Mouse (Mus musculus) stomach, postnatal 0 days (tissue): ENCODE measurements at regions not wholly inside any gene's neighbourhood (a gene's known extent, or its start where the extent isn't known, plus 50 kb on each side); places are given as distances from the start of the nearest gene placed in this dataset.

Experiments used
- CTCF ChIP-seq: IDR thresholded peaks from 2 replicates; pipeline ENCODE4 v1.5.1; 2016; ENCODE audit warnings: antibody characterized with exemption, low read depth, mild to moderate bottlenecking, moderate library complexity
- EP300 ChIP-seq: optimal IDR thresholded peaks from 2 replicates; pipeline ENCODE3; 2016; ENCODE audit warnings: antibody characterized with exemption

DNA sequence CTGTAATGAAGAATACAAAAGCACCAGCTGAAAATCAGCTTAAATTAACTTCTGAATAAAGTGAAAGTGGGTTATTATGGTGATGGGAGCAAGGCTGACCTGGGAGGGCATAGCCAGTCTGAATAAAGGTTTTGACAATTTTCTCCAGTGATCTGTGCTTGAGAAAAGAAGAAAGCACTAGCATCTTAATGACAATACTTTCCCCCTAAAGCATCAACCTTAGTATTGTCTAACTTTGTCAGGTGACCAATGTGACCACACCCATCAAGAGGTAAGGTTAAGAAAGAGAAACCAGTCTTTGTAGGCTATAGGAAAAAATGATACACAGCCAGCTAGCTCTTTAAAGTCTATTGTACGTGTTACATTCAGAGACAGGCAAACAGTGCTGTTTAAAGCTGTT, 135.0 kb upstream of the Synpr start:
- no peak for TF ChIP-seq CTCF
- no peak for TF ChIP-seq EP300
